Mouse (Mus musculus) heart, embryonic 14.5 days (tissue): ENCODE data around the gene Nkx6-1. TPM values are rescaled to one million over a fixed set of nuclear protein-coding genes. Genes with fewer than 3 reads are reported as not detected.

Experiments
- ATAC-seq: fragments of 200-750 bp; cut with Nextera tagmentation; 2 replicates; pipeline ENCODE4 v1.8.0; 2017; ENCODE audit warnings: low read depth, moderate TSS enrichment; ENCODE audit not compliant: insufficient number of reproducible peaks, insufficient read depth, low FRiP score
- H3K27ac ChIP-seq, 2 experiments: fragments of 200-500 bp in 1 of 2; fragments of 300-500 bp in 1 of 2; sonication (generic) in 1 of 2; replicated peaks in 1 of 2; 2 replicates each; pipeline ENCODE4 v1.5.1; 2012 to 2014; ENCODE audit warnings: low read depth in 2 of 2, low read length in 2 of 2, control low read depth in 1 of 2, mild to moderate bottlenecking in 1 of 2, mixed read lengths in 1 of 2; ENCODE audit not compliant: control insufficient read depth in 1 of 2, insufficient read depth in 1 of 2
- H3K27me3 ChIP-seq: fragments of 300-500 bp; sonication (generic); 2 replicates; pipeline ENCODE4 v1.6.1; 2014; ENCODE audit warnings: mild to moderate bottlenecking, low read length, control low read depth; ENCODE audit not compliant: control insufficient read depth, insufficient read depth
- H3K36me3 ChIP-seq: fragments of 300-500 bp; sonication (generic); 2 replicates; pipeline ENCODE4 v1.6.1; 2014; ENCODE audit warnings: mild to moderate bottlenecking, control low read depth, low read length, mixed read lengths; ENCODE audit not compliant: control insufficient read depth, insufficient read depth
- H3K4me1 ChIP-seq, 2 experiments: fragments of 200-500 bp in 1 of 2; fragments of 300-500 bp in 1 of 2; sonication (generic) in 1 of 2; 2 replicates each; pipeline ENCODE4 v1.6.1; 2012 to 2014; ENCODE audit warnings: low read length in 2 of 2, control low read depth in 1 of 2, mixed read lengths in 1 of 2; ENCODE audit not compliant: control insufficient read depth in 2 of 2, insufficient read depth in 2 of 2
- H3K4me2 ChIP-seq: fragments of 300-500 bp; sonication (generic); 2 replicates; pipeline ENCODE4 v1.6.1; 2014; ENCODE audit warnings: mild to moderate bottlenecking, low read length
- H3K4me3 ChIP-seq, 2 experiments: fragments of 200-500 bp in 1 of 2; fragments of 300-500 bp in 1 of 2; sonication (generic) in 1 of 2; 2 replicates each; pipeline ENCODE4 v1.5.1; 2012 to 2014; ENCODE audit warnings: low read length in 2 of 2, mild to moderate bottlenecking in 2 of 2, control low read depth in 1 of 2, low read depth in 1 of 2, moderate library complexity in 1 of 2; ENCODE audit not compliant: control insufficient read depth in 1 of 2, insufficient read depth in 1 of 2
- H3K9ac ChIP-seq: fragments of 300-500 bp; sonication (generic); 2 replicates; pipeline ENCODE4 v1.6.1; 2014; ENCODE audit warnings: mild to moderate bottlenecking, low read length
- H3K9me3 ChIP-seq: fragments of 300-500 bp; sonication (generic); 2 replicates; pipeline ENCODE4 v1.6.1; 2016; ENCODE audit warnings: low read length, control low read depth; ENCODE audit not compliant: control insufficient read depth
- WGBS: fragments of 180-500 bp; shearing (Covaris S2); extraction: QIAGEN DNeasy Blood & Tissue Kit; methylation state at CpG from one replicate; pipeline ENCODE4 v1.1.7; 2014; 5-methylcytosine and 5-hydroxymethylcytosine counted together
- polyA plus RNA-seq: library from polyadenylated mRNA; unstranded; fragments of >200 nt; fragmentation: Nextera tagmentation; extraction: Ambion mirVana; gene quantifications from 2 replicates; pipeline ENCODE4 v1.2.1, GENCODE M21; 2014

Gene Nkx6-1
- polyA plus RNA-seq, 1 experiment from 2014 or later = 0.05 TPM

DNA sequence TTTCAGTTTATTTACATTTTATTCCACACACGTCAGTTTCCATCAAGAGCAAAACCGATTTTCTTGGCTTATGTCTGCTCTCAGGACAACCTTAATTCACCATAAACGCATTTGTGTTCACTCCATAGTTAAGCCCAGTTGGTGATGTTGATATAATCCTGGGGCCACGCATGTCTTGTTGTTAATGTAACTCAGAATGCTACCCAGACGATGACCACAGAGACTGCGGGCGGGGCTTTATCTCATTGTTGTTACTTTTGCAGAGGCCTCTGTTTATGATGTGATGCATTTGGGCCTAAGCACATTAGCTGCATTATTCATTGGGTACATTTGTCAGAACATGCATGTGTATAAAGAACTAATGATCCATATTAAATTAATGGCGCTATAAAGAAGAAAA, 19.7 kb downstream of the Nkx6-1 start:
- Histone ChIP-seq H3K27me3 (peaks cover 64% of the 10 kb centered on the region), H3K36me3 (no peaks in the 10 kb centered on the region), H3K4me1 (no peaks in the 10 kb centered on the region), H3K4me3 (no peak overlapping the region), H3K4me2 (no peak overlapping the region), H3K27ac (no peak overlapping the region), H3K9ac (no peak overlapping the region), H3K9me3 (no peaks in the 10 kb centered on the region)
- no peak for ATAC-seq
- 78% methylated on average over 8 of the region's 8 CpGs for WGBS

DNA sequence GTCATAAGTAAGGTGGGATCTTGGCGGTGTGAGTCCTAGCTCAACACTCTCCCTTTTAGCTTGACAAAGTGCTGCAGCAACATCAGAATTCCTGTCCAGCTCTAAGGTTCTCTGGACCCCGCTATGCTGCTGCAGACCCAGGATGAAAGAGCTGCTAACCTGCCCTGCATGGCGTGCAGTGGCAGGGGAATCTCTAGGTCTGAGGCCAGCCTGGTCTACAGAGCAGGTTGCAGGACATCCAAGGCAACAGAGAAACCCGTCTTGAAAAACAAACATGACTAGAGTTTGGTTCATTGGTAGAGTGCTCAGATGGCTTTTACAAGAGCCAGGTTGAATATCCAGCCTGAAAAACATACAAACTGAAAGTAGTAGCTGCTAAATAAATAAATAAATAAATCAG, 26.7 kb downstream of the Nkx6-1 start:
- H3K9ac ChIP-seq = no peak overlapping the region
- H3K4me3 ChIP-seq = no peak overlapping the region
- no peak overlapping the region for H3K27ac ChIP-seq
- H3K27me3 ChIP-seq = peaks cover 6% of the 10 kb centered on the region; the same call in 1 of the 2 replicates
- H3K4me1 ChIP-seq = no peaks in the 10 kb centered on the region
- 82% methylated on average over 4 of the region's 4 CpGs for WGBS
- H3K4me2 ChIP-seq = no peak overlapping the region
- no peak for ATAC-seq
- H3K36me3 ChIP-seq = no peaks in the 10 kb centered on the region
- H3K9me3 ChIP-seq = no peaks in the 10 kb centered on the region

Other genes starting within 250 kb of the Nkx6-1 start
- 0.54 and 1.0 TPM in 2 replicates for gene Cds1, start 100.1 kb upstream of the Nkx6-1 start, polyA plus RNA-seq